Mouse (Mus musculus) CH12.LX (cell line): Measurements from ENCODE around the gene Slc25a45. TPM values are rescaled to one million over a fixed set of nuclear protein-coding genes. Genes with fewer than 3 reads are reported as not detected.

Experiments used
- DNase-seq: peaks from one replicate; pipeline ENCODE4 v3.0.0-alpha.2; 2013; ENCODE audit errors: extremely low read depth
- H3K27ac ChIP-seq: 2 replicates; pipeline ENCODE4 v1.5.1; 2012; ENCODE audit warnings: low read depth, mild to moderate bottlenecking, control low read depth, moderate library complexity; ENCODE audit not compliant: insufficient read depth
- H3K27me3 ChIP-seq: replicated peaks from 2 replicates; pipeline ENCODE3; 2012; ENCODE audit warnings: inconsistent platforms
- H3K36me3 ChIP-seq, 2 experiments: replicated peaks in 1 of 2; 2 replicates each; pipeline versions ENCODE3 to v1.6.1; 2012; ENCODE audit warnings: inconsistent platforms in 1 of 2, low read length in 1 of 2, mild to moderate bottlenecking in 1 of 2, mixed read lengths in 1 of 2, moderate library complexity in 1 of 2; ENCODE audit not compliant: control insufficient read depth in 1 of 2, insufficient read depth in 1 of 2
- H3K4me1 ChIP-seq, 2 experiments: 2 replicates each; pipeline ENCODE4 v1.6.1; 2012; ENCODE audit warnings: inconsistent platforms in 1 of 2, moderate library complexity in 1 of 2; ENCODE audit not compliant: insufficient read depth in 2 of 2, control insufficient read depth in 1 of 2
- H3K4me2 ChIP-seq: 2 replicates; pipeline ENCODE4 v1.6.1; 2012; ENCODE audit warnings: low read depth, mild to moderate bottlenecking, control low read depth; ENCODE audit not compliant: poor library complexity, insufficient read depth, severe bottlenecking
- H3K4me3 ChIP-seq, 3 experiments: fragments of 150-350 bp in 1 of 3; sonication (generic) in 1 of 3; replicated peaks in 1 of 3; 2 replicates each; pipeline versions ENCODE3 to v1.5.1; 2011 to 2012; ENCODE audit warnings: low read depth in 2 of 3, low read length in 2 of 3, mild to moderate bottlenecking in 2 of 3, moderate library complexity in 2 of 3, control low read depth in 1 of 3, improper control_type of control experiment in 1 of 3, inconsistent platforms in 1 of 3, mixed read lengths in 1 of 3; ENCODE audit not compliant: poor library complexity in 1 of 3
- H3K79me2 ChIP-seq: replicated peaks from 2 replicates; pipeline ENCODE4 v1.6.1; 2012; ENCODE audit warnings: mild to moderate bottlenecking, moderate library complexity; ENCODE audit not compliant: control insufficient read depth, poor library complexity, insufficient read depth, severe bottlenecking; ENCODE audit errors: extremely low read depth
- H3K9ac ChIP-seq: 2 replicates; pipeline ENCODE4 v1.6.1; 2012; ENCODE audit warnings: low read depth, mild to moderate bottlenecking, control low read depth, moderate library complexity; ENCODE audit not compliant: insufficient read depth
- H3K9me3 ChIP-seq: replicated peaks from 2 replicates; pipeline ENCODE3; 2012; ENCODE audit warnings: low read length, inconsistent platforms, mixed read lengths
- BHLHE40 ChIP-seq: IDR thresholded peaks from 2 replicates; pipeline ENCODE4 v1.6.1; 2011; ENCODE audit warnings: mild to moderate bottlenecking, low read depth, low read length, improper control_type of control experiment
- CHD1 ChIP-seq: IDR thresholded peaks from 2 replicates; pipeline ENCODE4 v1.6.1; 2012; ENCODE audit warnings: low read depth, low read length, improper control_type of control experiment, inconsistent platforms
- CHD2 ChIP-seq: IDR thresholded peaks from 2 replicates; pipeline ENCODE4 v1.6.1; 2011; ENCODE audit warnings: low read length, improper control_type of control experiment
- CTCF ChIP-seq, 2 experiments: IDR thresholded peaks in 1 of 2; conservative IDR thresholded peaks in 1 of 2; 2 replicates each; pipeline ENCODE4 v1.5.1; 2011 to 2012; ENCODE audit warnings: low read depth in 2 of 2, low read length in 2 of 2, improper control_type of control experiment in 1 of 2, inconsistent platforms in 1 of 2, mild to moderate bottlenecking in 1 of 2, moderate library complexity in 1 of 2
- E2F4 ChIP-seq: IDR thresholded peaks from 2 replicates; pipeline ENCODE4 v1.6.1; 2011; ENCODE audit warnings: low read depth, low read length, improper control_type of control experiment; ENCODE audit not compliant: insufficient replicate concordance
- ELF1 ChIP-seq: IDR thresholded peaks from 2 replicates; pipeline ENCODE4 v1.6.1; 2014; ENCODE audit warnings: low read depth, mild to moderate bottlenecking, inconsistent platforms, low read length, improper control_type of control experiment
- EP300 ChIP-seq: IDR thresholded peaks from 2 replicates; pipeline ENCODE4 v1.6.1; 2011; ENCODE audit warnings: low read length, improper control_type of control experiment
- ETS1 ChIP-seq: conservative IDR thresholded peaks from 2 replicates; pipeline ENCODE4 v1.6.1; 2012; ENCODE audit warnings: low read depth, mild to moderate bottlenecking, inconsistent platforms, low read length, improper control_type of control experiment, moderate library complexity
- GABPA ChIP-seq: IDR thresholded peaks from 2 replicates; pipeline ENCODE4 v1.6.1; 2012; ENCODE audit warnings: low read depth, low read length, improper control_type of control experiment, inconsistent platforms; ENCODE audit not compliant: insufficient replicate concordance
- HCFC1 ChIP-seq: IDR thresholded peaks from 2 replicates; pipeline ENCODE4 v1.6.1; 2012; ENCODE audit warnings: low read depth, mild to moderate bottlenecking, inconsistent platforms, low read length, improper control_type of control experiment
- IRF4 ChIP-seq: IDR thresholded peaks from 2 replicates; pipeline ENCODE4 v1.6.1; 2014; ENCODE audit warnings: low read depth, mild to moderate bottlenecking, inconsistent platforms, low read length, improper control_type of control experiment
- JUN ChIP-seq: IDR thresholded peaks from 2 replicates; pipeline ENCODE4 v1.6.1; 2011; ENCODE audit warnings: low read depth, mild to moderate bottlenecking, low read length, improper control_type of control experiment, moderate library complexity; ENCODE audit not compliant: insufficient read depth
- JUND ChIP-seq: conservative IDR thresholded peaks from 2 replicates; pipeline ENCODE4 v1.6.1; 2011; ENCODE audit warnings: low read depth, low read length, improper control_type of control experiment
- KAT2A ChIP-seq: IDR thresholded peaks from 2 replicates; pipeline ENCODE4 v1.6.1; 2012; ENCODE audit warnings: low read length, improper control_type of control experiment, inconsistent platforms; ENCODE audit not compliant: insufficient replicate concordance
- MAFK ChIP-seq: IDR thresholded peaks from 2 replicates; pipeline ENCODE4 v1.6.1; 2011; ENCODE audit warnings: low read length, improper control_type of control experiment; ENCODE audit not compliant: insufficient replicate concordance
- MAX ChIP-seq: IDR thresholded peaks from 2 replicates; pipeline ENCODE4 v1.6.1; 2011; ENCODE audit warnings: low read length, improper control_type of control experiment
- MAZ ChIP-seq: IDR thresholded peaks from 2 replicates; pipeline ENCODE4 v1.6.1; 2012; ENCODE audit warnings: low read depth, mild to moderate bottlenecking, inconsistent platforms, low read length, improper control_type of control experiment, moderate library complexity
- MEF2A ChIP-seq: IDR thresholded peaks from 2 replicates; pipeline ENCODE4 v1.6.1; 2014; ENCODE audit warnings: low read depth, mild to moderate bottlenecking, inconsistent platforms, low read length, improper control_type of control experiment, borderline replicate concordance
- MXI1 ChIP-seq: IDR thresholded peaks from 2 replicates; pipeline ENCODE4 v1.6.1; 2011; ENCODE audit warnings: mild to moderate bottlenecking, low read depth, low read length, improper control_type of control experiment
- MYC ChIP-seq: IDR thresholded peaks from 2 replicates; pipeline ENCODE4 v1.6.1; 2011; ENCODE audit warnings: low read depth, mild to moderate bottlenecking, improper control_type of control experiment, low read length
- NELFE ChIP-seq: IDR thresholded peaks from 2 replicates; pipeline ENCODE4 v1.6.1; 2011; ENCODE audit warnings: low read depth, low read length, improper control_type of control experiment
- NRF1 ChIP-seq: IDR thresholded peaks from 2 replicates; pipeline ENCODE4 v1.6.1; 2014; ENCODE audit warnings: low read depth, mild to moderate bottlenecking, inconsistent platforms, low read length, improper control_type of control experiment, moderate library complexity
- PAX5 ChIP-seq: IDR thresholded peaks from 2 replicates; pipeline ENCODE4 v1.6.1; 2012; ENCODE audit warnings: low read length, inconsistent platforms, mixed read lengths
- POLR2A ChIP-seq: IDR thresholded peaks from 2 replicates; pipeline ENCODE4 v1.6.1; 2011; ENCODE audit warnings: low read depth, mild to moderate bottlenecking, improper control_type of control experiment, low read length
- POLR2AphosphoS2 ChIP-seq: IDR thresholded peaks from 2 replicates; pipeline ENCODE4 v1.6.1; 2011; ENCODE audit warnings: low read depth, low read length, improper control_type of control experiment
- RAD21 ChIP-seq: IDR thresholded peaks from 2 replicates; pipeline ENCODE4 v1.6.1; 2011; ENCODE audit warnings: low read depth, mild to moderate bottlenecking, low read length, improper control_type of control experiment, moderate library complexity
- RCOR1 ChIP-seq: conservative IDR thresholded peaks from 2 replicates; pipeline ENCODE4 v1.6.1; 2012; ENCODE audit warnings: low read depth, mild to moderate bottlenecking, inconsistent platforms, low read length, improper control_type of control experiment
- SIN3A ChIP-seq: IDR thresholded peaks from 2 replicates; pipeline ENCODE4 v1.6.1; 2012; ENCODE audit warnings: low read length, improper control_type of control experiment, inconsistent platforms
- SMC3 ChIP-seq: IDR thresholded peaks from 2 replicates; pipeline ENCODE4 v1.6.1; 2011; ENCODE audit warnings: low read depth, low read length, improper control_type of control experiment
- TBP ChIP-seq: conservative IDR thresholded peaks from 2 replicates; pipeline ENCODE4 v1.6.1; 2011; ENCODE audit warnings: low read depth, low read length, improper control_type of control experiment
- TCF12 ChIP-seq: IDR thresholded peaks from 2 replicates; pipeline ENCODE4 v1.6.1; 2014; ENCODE audit warnings: low read depth, mild to moderate bottlenecking, inconsistent platforms, low read length, improper control_type of control experiment
- UBTF ChIP-seq: IDR thresholded peaks from 2 replicates; pipeline ENCODE4 v1.6.1; 2012; ENCODE audit warnings: low read depth, mild to moderate bottlenecking, inconsistent platforms, low read length, improper control_type of control experiment, moderate library complexity
- USF1 ChIP-seq: IDR thresholded peaks from 2 replicates; pipeline ENCODE4 v1.6.1; 2014; ENCODE audit warnings: low read depth, mild to moderate bottlenecking, inconsistent platforms, low read length, improper control_type of control experiment
- USF2 ChIP-seq: conservative IDR thresholded peaks from 2 replicates; pipeline ENCODE4 v1.6.1; 2011; ENCODE audit warnings: low read depth, low read length, improper control_type of control experiment
- ZC3H11A ChIP-seq: IDR thresholded peaks from 2 replicates; pipeline ENCODE4 v1.6.1; 2012; ENCODE audit warnings: low read depth, mild to moderate bottlenecking, inconsistent platforms, low read length, improper control_type of control experiment
- ZKSCAN1 ChIP-seq: IDR thresholded peaks from 2 replicates; pipeline ENCODE4 v1.6.1; 2012; ENCODE audit warnings: low read depth, inconsistent platforms, low read length, improper control_type of control experiment, borderline replicate concordance
- ZMIZ1 ChIP-seq: IDR thresholded peaks from 2 replicates; pipeline ENCODE4 v1.6.1; 2012; ENCODE audit warnings: low read depth, mild to moderate bottlenecking, inconsistent platforms, low read length, improper control_type of control experiment
- ZNF384 ChIP-seq: IDR thresholded peaks from 2 replicates; pipeline ENCODE4 v1.6.1; 2012; ENCODE audit warnings: low read depth, low read length, improper control_type of control experiment, inconsistent platforms
- dilution Hi-C: fragments of 300-500 bp; cut with MboI; formaldehyde crosslinking; loops from 2 replicates; pipeline ENCODE4 v1.14.3; 2020; ENCODE audit warnings: low sequenced_read_pairs; ENCODE audit not compliant: extremely low pct_unique_long_range_greater_than_20kb, extremely low pct_ligation_motif_present
- in situ Hi-C: fragments of 300-500 bp; cut with MboI; formaldehyde crosslinking; loops from 3 replicates; pipeline ENCODE4 v1.14.3; 2019; ENCODE audit warnings: low sequenced_read_pairs, low pct_ligation_motif_present, low pct_unique_long_range_greater_than_20kb, mixed read lengths
- polyA plus RNA-seq: library from polyadenylated mRNA; unstranded; fragments of >175 nt; gene quantifications from 2 replicates; pipeline ENCODE4 v1.2.1, GENCODE M21; 2012; ENCODE audit warnings: low read depth; ENCODE audit not compliant: insufficient read length
- total RNA-seq, 2 experiments: library from RNA; depleted of rRNA; stranded (reverse); fragments of 300-350 nt in 1 of 2; fragments of >200 nt in 1 of 2; gene quantifications; 2 replicates each; pipeline ENCODE4 v1.2.3; 2012 to 2014

Gene Slc25a45
- total and polyA plus RNA-seq, 3 experiments = 22.7 to 33.0 (median 23.1) TPM

- dilution Hi-C loops (no loop called here), in situ Hi-C loops (loop anchor here (5.0 kb wide), 1 partner anchor 53 kb away; no protein-coding TSS in a partner anchor)
- peak overlapping the region; percentile 59 for H3K4me2 ChIP-seq
- no peaks in the 10 kb centered on the region for H3K27me3 ChIP-seq
- H3K79me2 ChIP-seq = peaks cover 43% of the 10 kb centered on the region
- DNase-seq = peak; percentile 95
- H3K4me1 ChIP-seq = peaks cover 0 to 46% of the 10 kb centered on the region in 2 experiments; a peak in 3 of 4 replicates
- peak overlapping the region; percentile 99 for H3K27ac ChIP-seq
- peak overlapping the region; percentile 65 to 98 (median 68) for H3K4me3 ChIP-seq
- TF ChIP-seq CHD2 (peak; percentile 93), TBP (peak; percentile 98), GABPA (no peak), MAZ (peak; percentile 70), JUN (peak; percentile 88), ZNF384 (peak; percentile 41), ETS1 (peak; percentile 90), MYC (peak; percentile 85), MXI1 (peak; percentile 62; the same call in 1 of the 2 replicates), USF1 (peak; percentile 64), ZKSCAN1 (no peak), IRF4 (peak; percentile 62), TCF12 (peak; percentile 93), CHD1 (peak; percentile 38), PAX5 (no peak), NELFE (peak; percentile 100), E2F4 (0 out of 2 replicates have a peak, but pooled peaks have one; percentile 39), RCOR1 (peak; percentile 78), USF2 (no peak), UBTF (no peak), SIN3A (peak; percentile 96), EP300 (peak; percentile 49), ZMIZ1 (peak; percentile 100), JUND (peak; percentile 78), MAX (peak; percentile 86), MEF2A (peak; percentile 61), CTCF (conservative IDR thresholded peaks at IDR 0.05 in 1 of 2, IDR thresholded peaks at IDR 0.05 in 1 of 2; ENCODE audit: low read depth in 2 of 2, low read length in 2 of 2) (no peak), POLR2A (peak; percentile 99), RAD21 (no peak; the same call in 1 of the 2 replicates), KAT2A (peak; percentile 80), ELF1 (peak; percentile 39; the same call in 1 of the 2 replicates), POLR2AphosphoS2 (peak; percentile 99), MAFK (no peak), SMC3 (no peak; the same call in 1 of the 2 replicates), HCFC1 (peak; percentile 62), BHLHE40 (peak; percentile 95), NRF1 (peak; percentile 8), ZC3H11A (no peak)
- no peaks in the 10 kb centered on the region for H3K9me3 ChIP-seq
- H3K9ac ChIP-seq = peak overlapping the region; percentile 99
- peaks cover 9 to 15% of the 10 kb centered on the region in 2 experiments for H3K36me3 ChIP-seq
Observed at GRCm38 (mm10) chr19:5845319-5846135, 32.1 kb upstream of the Slc25a45 start.
